Mouse (Mus musculus) spleen, adult 12 weeks (tissue): Measurements from ENCODE around the gene Cbarp.

Experiments
- DNase-seq: peaks from one replicate; pipeline ENCODE4 v3.0.0; 2022; ENCODE audit warnings: low spot score

Cbarp gene

GRCm38 (mm10) chr10:80140666-80141035 lies at the start of gene Cbarp:
Gene Cbarp, minus strand, starts transcription at chr10:80140835.
- DNase-seq = no peak

DNA sequence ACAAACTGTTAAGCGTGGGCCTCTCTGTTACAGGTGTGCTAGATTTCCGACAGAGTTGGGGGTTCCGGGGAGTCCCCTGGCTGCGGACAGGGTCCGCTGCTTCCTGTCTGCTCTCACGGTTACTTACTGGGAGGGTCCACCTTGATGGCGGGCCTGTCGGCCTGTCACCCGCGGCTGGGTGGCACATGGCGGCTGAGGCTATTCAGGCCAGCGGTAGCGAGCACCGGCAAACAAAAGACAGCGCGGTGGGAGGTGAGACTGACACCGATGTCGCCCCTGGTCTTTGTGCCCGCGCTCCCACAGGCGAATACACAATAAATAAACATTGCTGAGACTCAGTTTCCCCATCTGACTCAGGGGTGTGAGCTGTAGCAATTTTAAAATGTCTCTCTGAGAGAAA lies 49.4 kb upstream of the Cbarp start:
- no peak for DNase-seq

GRCm38 (mm10) chr10:80188453-80189024 lies 47.9 kb upstream of the Cbarp start:
- DNase-seq = no peak

- no peak for DNase-seq
These were observed 47.1 kb upstream of the Cbarp start for GRCm38 (mm10) chr10:80187739-80188138.

DNA sequence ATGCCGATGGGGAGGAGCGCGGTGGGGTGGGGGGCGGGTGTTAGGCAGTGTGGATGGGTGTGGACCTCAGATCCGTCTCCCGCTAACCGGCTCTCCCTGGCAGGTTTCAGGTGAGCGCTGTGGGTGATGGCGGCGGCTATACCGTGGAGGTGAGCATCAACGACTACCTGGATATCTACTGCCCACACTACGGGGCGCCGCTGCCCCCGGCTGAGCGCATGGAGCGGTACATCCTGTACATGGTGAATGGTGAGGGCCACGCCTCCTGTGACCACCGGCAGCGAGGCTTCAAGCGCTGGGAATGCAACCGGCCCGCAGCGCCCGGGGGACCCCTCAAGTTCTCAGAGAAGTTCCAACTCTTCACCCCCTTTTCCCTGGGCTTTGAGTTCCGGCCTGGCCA lies 46.0 kb upstream of the Cbarp start:
- DNase-seq = no peak

DNA sequence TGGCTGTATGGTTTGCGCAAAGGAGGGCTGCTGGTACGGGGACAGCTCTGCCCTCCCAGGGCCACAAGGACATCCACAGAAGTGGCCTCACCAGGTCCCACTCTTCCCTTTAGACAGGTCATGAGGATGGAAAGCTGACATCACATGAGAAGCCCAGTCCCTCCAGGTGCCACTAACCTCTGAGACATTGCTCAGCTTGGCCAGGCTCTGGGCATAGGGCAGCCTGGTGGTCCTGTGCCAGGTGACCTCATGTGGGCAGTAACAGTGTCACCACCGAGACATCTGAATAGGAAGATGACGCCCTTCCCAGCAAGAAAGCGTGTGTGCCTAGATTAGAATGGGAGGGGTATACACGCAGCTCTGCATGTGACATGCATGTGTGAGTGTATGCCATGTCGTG lies 41.9 kb upstream of the Cbarp start:
- no peak for DNase-seq

DNA sequence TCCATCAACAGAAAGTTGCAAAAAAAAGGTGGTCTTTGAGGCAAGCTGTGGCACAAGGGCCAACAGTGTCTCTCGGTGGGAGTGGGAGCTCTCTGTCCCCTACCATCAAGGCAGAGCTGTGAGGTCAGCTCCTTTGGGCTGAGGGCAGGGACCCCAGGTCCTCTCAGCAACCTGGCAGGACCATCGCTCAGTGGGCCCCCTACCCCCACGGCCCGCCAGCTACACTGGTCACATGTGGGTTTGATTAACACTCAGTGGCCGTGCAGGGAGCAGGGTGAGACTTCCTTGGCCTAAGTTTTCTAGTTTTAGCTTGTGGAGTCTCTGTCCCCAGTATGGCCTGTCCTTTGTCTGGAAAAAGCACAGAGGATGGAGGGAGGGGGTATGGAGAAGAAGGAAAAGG lies 40.2 kb upstream of the Cbarp start:
- no peak for DNase-seq

- DNase-seq = no peak
These were observed 39.7 kb upstream of the Cbarp start for GRCm38 (mm10) chr10:80180288-80180687.

DNA sequence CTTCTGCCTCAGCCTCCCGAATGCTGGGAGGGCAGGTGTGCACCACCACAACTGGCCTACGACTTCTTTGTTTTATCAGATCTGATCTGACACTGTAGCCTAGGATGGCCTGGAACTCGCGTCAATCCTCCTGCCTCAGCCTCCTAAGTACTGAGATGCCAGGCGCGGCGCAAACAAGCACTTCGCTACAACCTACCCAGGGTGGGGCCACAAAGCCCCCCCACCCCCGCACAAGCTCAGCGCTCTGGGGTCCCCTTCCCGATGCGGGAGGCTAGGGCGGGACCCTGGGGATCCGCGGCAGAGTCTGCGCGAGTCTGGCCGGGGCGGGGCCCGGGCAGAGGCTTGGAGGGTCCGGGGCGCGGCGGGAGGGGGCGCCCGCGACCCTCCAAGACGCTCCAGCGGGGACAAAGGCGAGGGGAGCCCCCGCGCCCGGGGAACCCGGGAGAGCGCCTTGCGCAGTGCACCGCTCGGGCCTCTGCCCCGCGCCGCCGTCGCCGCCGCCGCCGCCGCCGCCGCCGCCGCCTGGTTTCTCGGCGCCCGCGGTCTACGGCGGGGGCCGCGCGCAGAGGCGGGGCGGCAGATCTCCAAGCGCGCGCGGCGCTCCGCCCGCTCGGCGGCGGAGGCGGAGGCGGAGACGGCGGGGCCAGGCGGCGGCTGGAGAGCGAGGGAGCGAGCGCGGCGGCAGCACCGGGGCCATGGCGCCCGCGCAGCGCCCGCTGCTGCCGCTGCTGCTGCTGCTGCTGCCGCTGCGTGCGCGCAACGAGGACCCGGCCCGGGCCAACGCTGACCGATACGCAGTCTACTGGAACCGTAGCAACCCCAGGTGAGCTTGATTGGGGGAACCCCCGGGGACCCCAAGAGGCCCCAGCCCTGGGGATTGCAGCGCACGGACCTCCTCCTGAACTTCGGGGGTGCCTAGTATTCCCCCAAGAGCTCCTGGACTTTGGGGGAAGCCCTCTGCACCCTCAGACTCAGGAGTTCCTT lies 38.7 kb upstream of the Cbarp start, which contains the start of gene Efna2:
Gene Efna2, plus strand, starts transcription at position 415 of the 984 bp plus-strand sequence.
- no peak for DNase-seq

DNA sequence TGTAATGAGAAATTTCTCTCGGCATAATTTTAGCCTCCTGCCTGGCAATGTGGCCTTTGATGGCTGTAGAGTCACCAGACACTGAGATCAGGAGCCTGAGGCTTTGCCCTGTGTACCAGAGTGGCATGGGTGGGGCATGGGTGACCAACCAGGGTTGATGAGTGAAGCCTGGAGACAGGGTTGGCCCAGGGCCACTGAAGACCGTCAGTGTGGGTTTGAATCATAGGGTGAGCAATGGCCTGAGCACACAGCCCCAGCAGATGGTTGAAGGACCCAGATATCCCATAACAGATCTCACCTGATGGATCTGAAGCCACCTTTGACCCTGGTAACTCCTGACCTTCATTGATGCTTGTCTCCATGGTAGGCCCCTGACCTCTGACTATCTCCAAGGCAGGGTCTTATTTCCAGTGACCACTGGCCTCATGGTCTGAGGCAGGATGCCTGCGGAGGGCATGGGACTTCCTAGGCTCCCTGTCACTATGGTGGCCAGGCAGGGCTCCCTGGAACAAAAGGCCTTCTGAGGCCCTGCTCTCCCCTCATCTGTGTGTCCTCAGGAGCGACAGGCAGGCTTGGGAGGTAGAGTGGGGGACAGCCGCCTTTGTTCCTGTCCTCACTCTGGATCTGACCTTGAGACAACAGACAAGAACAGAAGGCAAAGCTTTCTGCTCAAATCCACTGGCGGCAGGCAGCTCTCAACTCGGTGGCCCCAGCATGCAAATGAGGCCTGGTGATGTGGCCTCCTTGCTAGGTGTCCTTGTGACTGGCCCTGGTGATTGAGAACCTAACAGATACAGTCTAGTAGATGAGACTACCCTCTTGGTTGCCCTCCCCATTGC lies 37.0 kb upstream of the Cbarp start:
- DNase-seq = no peak

DNA sequence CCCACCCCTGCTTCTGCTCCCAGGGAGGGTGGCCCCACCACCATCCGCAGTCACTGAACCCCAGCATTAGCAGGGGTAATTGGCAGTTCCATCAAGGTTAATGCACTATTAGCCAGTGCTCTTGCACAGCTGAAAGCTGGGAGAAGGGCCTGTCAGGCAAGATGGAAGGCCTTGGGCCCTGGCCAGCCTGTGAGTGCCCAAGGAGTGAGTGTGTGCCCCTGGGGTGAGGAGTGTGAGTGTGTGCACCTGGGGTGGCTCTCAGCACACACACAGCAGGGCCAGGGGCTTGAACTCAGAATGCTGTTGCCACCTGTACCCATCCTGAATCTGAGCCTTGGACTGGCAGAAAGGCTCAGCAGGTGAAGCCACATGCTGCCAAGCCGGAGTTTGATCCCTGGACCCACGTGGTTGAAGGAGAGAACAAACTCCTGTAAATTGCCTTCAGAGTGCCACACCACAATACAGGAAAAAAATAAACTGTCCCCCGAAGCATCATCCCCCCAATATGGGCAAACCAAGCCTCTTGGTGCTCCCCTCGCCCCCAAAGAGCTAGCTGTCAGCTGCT lies 35.7 kb upstream of the Cbarp start:
- no peak for DNase-seq

- DNase-seq = no peak
These were observed 35.1 kb upstream of the Cbarp start for GRCm38 (mm10) chr10:80175536-80176269.

- DNase-seq = peak; percentile 47
These were observed 34.1 kb upstream of the Cbarp start for GRCm38 (mm10) chr10:80174705-80175104.

DNA sequence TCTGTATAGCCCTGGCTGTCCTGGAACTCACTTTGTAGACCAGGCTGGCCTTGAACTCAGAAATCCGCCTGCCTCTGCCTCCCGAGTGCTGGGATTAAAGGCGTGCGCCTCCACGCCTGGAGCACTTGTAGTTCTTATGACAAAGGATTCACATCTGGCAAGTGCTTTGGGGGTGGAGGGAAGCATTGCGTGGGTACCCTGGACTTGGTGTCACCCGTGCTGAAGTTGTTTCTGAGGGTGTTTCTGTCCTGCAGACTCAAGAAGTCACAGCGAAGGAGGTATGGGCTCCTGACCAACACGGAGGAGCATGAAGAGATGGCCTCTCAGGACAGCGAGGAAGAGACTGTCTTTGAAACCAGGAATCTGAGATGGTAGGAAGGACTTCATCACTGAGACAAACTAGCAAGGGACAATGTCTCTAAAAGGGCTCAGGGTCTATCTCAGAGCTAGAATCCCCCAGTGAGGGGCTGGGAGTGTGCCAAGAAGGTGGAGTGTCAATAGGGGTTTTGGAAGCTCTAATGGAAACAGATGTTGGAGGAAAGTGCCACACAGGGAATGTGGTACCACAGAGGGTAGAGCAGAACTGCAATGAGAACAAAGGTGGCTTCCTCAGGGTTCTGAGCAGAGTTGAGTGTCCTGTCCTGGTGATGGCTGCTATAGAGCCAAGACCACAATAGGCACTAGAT lies 33.5 kb upstream of the Cbarp start:
- DNase-seq = no peak

GRCm38 (mm10) chr10:80173358-80173757 lies 32.7 kb upstream of the Cbarp start:
- no peak for DNase-seq

DNA sequence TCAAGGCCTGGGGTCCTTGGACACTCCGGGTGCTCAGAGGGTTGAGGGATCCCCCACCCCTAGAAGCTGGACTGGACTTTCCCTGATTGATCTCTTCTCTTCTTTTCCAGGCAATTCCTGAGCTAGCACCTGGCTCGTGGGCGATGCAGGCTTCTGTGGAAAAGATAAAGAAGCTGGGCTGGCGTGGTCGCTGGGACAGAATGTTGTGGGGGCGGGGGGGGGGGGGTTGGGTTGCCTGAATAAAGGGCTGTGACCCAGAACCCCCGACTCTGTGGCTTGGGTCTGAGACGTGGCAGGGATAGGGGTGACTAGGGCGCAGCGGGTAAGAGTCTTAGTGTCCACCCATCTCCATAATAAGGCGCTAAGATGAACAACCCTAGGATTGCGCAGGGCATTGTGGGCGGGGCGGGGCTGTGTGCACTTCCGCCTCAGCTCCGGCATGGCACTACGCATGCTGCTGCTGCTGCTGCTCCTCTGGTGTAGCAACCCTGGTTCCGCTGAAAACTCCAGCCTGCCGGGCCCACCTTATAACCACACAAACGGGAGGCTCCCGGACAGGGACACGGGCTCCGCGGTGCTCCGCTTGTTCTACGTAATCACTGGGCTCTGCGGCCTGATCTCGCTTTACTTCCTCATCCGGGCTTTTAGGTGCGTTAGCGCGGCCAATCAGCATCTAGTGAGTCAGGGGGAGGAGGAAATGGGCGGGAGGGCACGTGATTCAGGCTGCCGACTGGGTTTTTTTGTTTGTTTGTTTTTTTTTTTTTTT lies 32.1 kb upstream of the Cbarp start, which contains the start of gene 1600002K03Rik:
Gene 1600002K03Rik, plus strand, starts transcription at position 418 of the 766 bp plus-strand sequence.
- peak; percentile 87 for DNase-seq

GRCm38 (mm10) chr10:80171760-80172526 lies 31.3 kb upstream of the Cbarp start:
- no peak for DNase-seq

- no peak for DNase-seq
These were observed 30.6 kb upstream of the Cbarp start for GRCm38 (mm10) chr10:80171252-80171651.

DNA sequence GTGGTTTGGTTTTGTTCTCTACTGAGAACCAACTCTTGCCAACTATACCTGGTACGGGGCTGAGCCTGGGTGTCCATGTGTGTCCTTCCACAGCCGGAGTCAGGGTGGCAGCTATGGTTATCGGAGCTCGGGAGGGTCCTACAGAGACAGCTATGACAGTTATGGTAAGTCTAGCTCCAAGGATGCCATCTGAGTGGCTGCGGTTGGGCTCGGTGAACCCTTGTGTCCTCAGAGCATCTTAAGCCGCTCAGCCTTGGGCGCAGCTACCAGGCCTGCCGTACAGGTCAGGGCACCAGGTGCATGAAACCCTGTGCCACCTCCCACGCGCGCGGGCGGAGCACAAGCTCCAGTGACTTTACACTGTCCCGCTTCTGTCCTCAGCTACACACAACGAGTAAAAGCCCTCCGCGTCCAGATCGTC lies 30.0 kb upstream of the Cbarp start:
- no peak for DNase-seq
